8 mouse cellular contexts compared by ENCODE assay signal in the genomic region with DNA sequence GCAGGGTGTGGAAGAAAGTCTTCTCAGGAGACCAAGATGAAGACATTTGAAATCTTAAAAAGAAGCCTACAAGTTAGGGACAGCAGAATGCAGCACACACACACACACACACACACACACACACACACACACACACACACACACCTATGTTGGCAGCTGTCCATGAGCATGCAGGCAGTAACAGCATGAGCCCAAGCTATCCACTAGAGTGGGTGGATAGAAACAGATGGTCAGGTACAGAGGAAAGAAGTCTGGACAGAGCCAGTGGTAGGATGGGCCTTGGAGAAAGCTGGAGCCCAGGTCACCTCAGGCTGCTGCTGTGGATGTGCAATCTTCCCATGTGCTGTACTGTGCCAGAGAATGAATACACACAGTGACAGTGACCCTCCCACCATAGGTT. TPM values are rescaled to one million over a fixed set of nuclear protein-coding genes. Genes with fewer than 3 reads are reported as not detected.
"Had no signal": no experiment of that assay in that cellular context is flagged by ENCODE, and none has a peak within 500 bp of the region (broad histone marks: within the 10 kb centered on the region; RNA-seq: fewer than 3 reads in every experiment).

No protein-coding gene starts in this region.

- DNase-seq: kidney, postnatal 10 days; kidney, postnatal 4 days; left cerebral cortex, postnatal 4 days; lung, adult 18-20 months; thymus, adult 2 months; thymus, postnatal 25 days had no signal

RNA-seq across cellular contexts. Expression of a gene that starts 55.2 kb away (rescaled TPM):
- total RNA-seq: liver, adult 2 months; megakaryocyte-erythroid progenitor cell, adult 5-6 weeks had no signal
